Mouse (Mus musculus) forebrain, embryonic 15.5 days (tissue): ENCODE measurements around the gene Rmnd1. TPM values are rescaled to one million over a fixed set of nuclear protein-coding genes. Genes with fewer than 3 reads are reported as not detected.

Experiments used
- ATAC-seq: fragments of 200-750 bp; cut with Nextera tagmentation; replicated peaks from 2 replicates; pipeline ENCODE4 v1.8.0; 2017; ENCODE audit warnings: mild to moderate bottlenecking, moderate TSS enrichment, moderate library complexity
- H3K27ac ChIP-seq: fragments of 300-500 bp; sonication (generic); replicated peaks from 2 replicates; pipeline ENCODE4 v1.5.1; 2015; ENCODE audit warnings: mild to moderate bottlenecking, inconsistent platforms
- H3K27me3 ChIP-seq: fragments of 300-500 bp; sonication (generic); 2 replicates; pipeline ENCODE4 v1.6.1; 2015; ENCODE audit warnings: inconsistent platforms
- H3K36me3 ChIP-seq: fragments of 300-500 bp; sonication (generic); 2 replicates; pipeline ENCODE4 v1.6.1; 2015; ENCODE audit warnings: mild to moderate bottlenecking, inconsistent platforms
- H3K4me1 ChIP-seq: fragments of 300-500 bp; sonication (generic); 2 replicates; pipeline ENCODE4 v1.6.1; 2015; ENCODE audit warnings: inconsistent platforms
- H3K4me2 ChIP-seq: fragments of 300-500 bp; sonication (generic); replicated peaks from 2 replicates; pipeline ENCODE4 v1.6.1; 2015; ENCODE audit warnings: mild to moderate bottlenecking, inconsistent platforms
- H3K4me3 ChIP-seq: fragments of 300-500 bp; sonication (generic); 2 replicates; pipeline ENCODE4 v1.5.1; 2015; ENCODE audit warnings: mild to moderate bottlenecking, inconsistent platforms
- H3K9ac ChIP-seq: fragments of 300-500 bp; sonication (generic); replicated peaks from 2 replicates; pipeline ENCODE4 v1.6.1; 2015; ENCODE audit warnings: mild to moderate bottlenecking, inconsistent platforms
- H3K9me3 ChIP-seq: fragments of 300-500 bp; sonication (generic); 2 replicates; pipeline ENCODE4 v1.6.1; 2016; ENCODE audit warnings: inconsistent platforms
- WGBS: fragments of 180-500 bp; shearing (Covaris S2); methylation state at CpG from one replicate; pipeline ENCODE4 v1.1.7; 2015; ENCODE audit warnings: mixed read lengths; 5-methylcytosine and 5-hydroxymethylcytosine counted together
- polyA plus RNA-seq: library from polyadenylated mRNA; unstranded; fragments of >200 nt; fragmentation: Nextera tagmentation; extraction: Ambion mirVana; gene quantifications from 2 replicates; pipeline ENCODE4 v1.2.1, GENCODE M21; 2015

Rmnd1 gene
- polyA plus RNA-seq, 1 experiment from 2014 or later = 59.2 TPM

DNA sequence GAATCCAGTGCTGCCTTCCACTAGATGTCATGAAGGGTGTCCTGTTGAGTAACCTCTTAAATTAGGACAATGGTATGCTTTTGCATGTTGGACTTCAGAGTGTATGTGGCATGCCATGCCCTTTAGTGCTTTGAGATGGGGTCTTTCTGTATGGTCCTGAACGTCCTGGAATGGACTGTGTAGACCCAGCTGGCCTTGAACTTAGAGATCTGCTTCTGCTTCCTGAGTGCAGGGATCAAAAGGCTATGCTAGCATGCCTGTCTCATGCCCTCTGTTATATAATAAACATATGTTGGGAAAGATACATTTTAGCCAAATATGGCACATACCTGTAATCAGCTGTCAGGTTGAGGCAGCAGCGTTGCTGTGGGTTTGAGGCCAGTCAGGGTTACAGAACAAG, 41.6 kb downstream of the Rmnd1 start:
- Histone ChIP-seq H3K9me3 (no peaks in the 10 kb centered on the region), H3K27me3 (no peaks in the 10 kb centered on the region), H3K4me1 (peaks cover 44% of the 10 kb centered on the region), H3K4me2 (no peak overlapping the region), H3K4me3 (no peak overlapping the region), H3K27ac (no peak overlapping the region), H3K9ac (no peak overlapping the region), H3K36me3 (no peaks in the 10 kb centered on the region)
- WGBS = 67% methylated on average over 2 of the region's 2 CpGs
- no peak for ATAC-seq

- H3K27me3 ChIP-seq = no peaks in the 10 kb centered on the region
- no peak for ATAC-seq
- no peak overlapping the region for H3K27ac ChIP-seq
- WGBS = 57% methylated on average over 5 of the region's 5 CpGs
- H3K4me1 ChIP-seq = peaks cover 44% of the 10 kb centered on the region
- no peaks in the 10 kb centered on the region for H3K36me3 ChIP-seq
- H3K9ac ChIP-seq = peak overlapping the region; percentile 99
- H3K9me3 ChIP-seq = no peaks in the 10 kb centered on the region
- H3K4me3 ChIP-seq = peak overlapping the region; percentile 99
- peak overlapping the region; percentile 69 for H3K4me2 ChIP-seq
These were observed 42.6 kb downstream of the Rmnd1 start for GRCm38 (mm10) chr10:4389461-4390112.

GRCm38 (mm10) chr10:4389036-4389435, 43.2 kb downstream of the Rmnd1 start:
- H3K4me1 ChIP-seq = peaks cover 44% of the 10 kb centered on the region
- H3K9me3 ChIP-seq = no peaks in the 10 kb centered on the region
- WGBS = 20% methylated on average over 10 of the region's 10 CpGs
- no peaks in the 10 kb centered on the region for H3K36me3 ChIP-seq
- H3K4me3 ChIP-seq = peak overlapping the region; percentile 99
- no peak overlapping the region for H3K27ac ChIP-seq
- ATAC-seq = no peak
- no peaks in the 10 kb centered on the region for H3K27me3 ChIP-seq
- H3K9ac ChIP-seq = peak overlapping the region; percentile 99
- peak overlapping the region; percentile 69 for H3K4me2 ChIP-seq

- Histone ChIP-seq H3K4me1 (peaks cover 44% of the 10 kb centered on the region), H3K36me3 (no peaks in the 10 kb centered on the region), H3K4me3 (peak overlapping the region; percentile 99), H3K27me3 (no peaks in the 10 kb centered on the region), H3K4me2 (peak overlapping the region; percentile 69), H3K27ac (peak overlapping the region; percentile 100), H3K9ac (peak overlapping the region; percentile 99), H3K9me3 (no peaks in the 10 kb centered on the region)
- no peak for ATAC-seq
- WGBS = under 1% methylated on average over 19 of the region's 19 CpGs
These were observed 43.8 kb downstream of the Rmnd1 start for GRCm38 (mm10) chr10:4388384-4388745.

- under 1% methylated on average over 64 of the region's 87 CpGs for WGBS
- Histone ChIP-seq H3K4me1 (peaks cover 44% of the 10 kb centered on the region), H3K4me2 (peak within 1 kb of the TSS; percentile 69), H3K4me3 (peak within 1 kb of the TSS; percentile 99), H3K9me3 (no peaks in the 10 kb centered on the region), H3K9ac (peak within 1 kb of the TSS; percentile 99), H3K27ac (peak within 1 kb of the TSS; percentile 100), H3K27me3 (no peaks in the 10 kb centered on the region), H3K36me3 (no peaks in the 10 kb centered on the region)
- peak; percentile 14 for ATAC-seq
These were observed 44.3 kb downstream of the Rmnd1 start, which contains the start of gene Zbtb2 for GRCm38 (mm10) chr10:4387701-4388383. TSS of gene Zbtb2 (minus strand) at chr10:4388108.

GRCm38 (mm10) chr10:4386609-4387591, 45.3 kb downstream of the Rmnd1 start:
- peak; percentile 91 for ATAC-seq
- peak overlapping the region; percentile 99 for H3K9ac ChIP-seq
- WGBS = under 1% methylated on average over 78 of the region's 133 CpGs
- peaks cover 39% of the 10 kb centered on the region for H3K4me1 ChIP-seq
- no peaks in the 10 kb centered on the region for H3K36me3 ChIP-seq
- H3K4me2 ChIP-seq = peak overlapping the region; percentile 69
- H3K9me3 ChIP-seq = no peaks in the 10 kb centered on the region
- H3K27ac ChIP-seq = peak overlapping the region; percentile 100
- no peaks in the 10 kb centered on the region for H3K27me3 ChIP-seq
- peak overlapping the region; percentile 99 for H3K4me3 ChIP-seq

DNA sequence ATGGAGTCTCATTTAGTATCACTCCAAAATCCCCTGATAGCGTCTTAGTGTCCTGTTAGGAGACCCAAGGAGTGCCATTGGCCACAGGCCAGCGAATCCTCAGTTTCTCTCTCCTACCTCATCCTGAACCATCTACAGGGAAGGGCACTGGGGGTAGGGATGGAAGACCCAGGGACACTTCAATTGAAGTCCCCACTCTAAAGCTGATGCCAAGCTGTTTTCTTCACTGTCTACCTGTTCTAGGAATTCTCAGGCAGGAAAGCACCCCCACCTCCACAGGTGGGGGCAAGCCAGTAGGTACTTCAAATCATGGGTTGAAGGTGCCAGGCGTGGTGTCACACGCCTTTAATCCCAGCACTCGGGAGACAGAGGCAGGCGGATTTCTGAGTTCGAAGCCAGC, 47.9 kb downstream of the Rmnd1 start:
- Histone ChIP-seq H3K9ac (no peak overlapping the region), H3K4me1 (peaks cover 12% of the 10 kb centered on the region), H3K4me3 (no peak overlapping the region), H3K27ac (no peak overlapping the region), H3K9me3 (no peaks in the 10 kb centered on the region), H3K4me2 (no peak overlapping the region), H3K36me3 (no peaks in the 10 kb centered on the region), H3K27me3 (no peaks in the 10 kb centered on the region)
- no peak for ATAC-seq
- 94% methylated on average over 7 of the region's 7 CpGs for WGBS

DNA sequence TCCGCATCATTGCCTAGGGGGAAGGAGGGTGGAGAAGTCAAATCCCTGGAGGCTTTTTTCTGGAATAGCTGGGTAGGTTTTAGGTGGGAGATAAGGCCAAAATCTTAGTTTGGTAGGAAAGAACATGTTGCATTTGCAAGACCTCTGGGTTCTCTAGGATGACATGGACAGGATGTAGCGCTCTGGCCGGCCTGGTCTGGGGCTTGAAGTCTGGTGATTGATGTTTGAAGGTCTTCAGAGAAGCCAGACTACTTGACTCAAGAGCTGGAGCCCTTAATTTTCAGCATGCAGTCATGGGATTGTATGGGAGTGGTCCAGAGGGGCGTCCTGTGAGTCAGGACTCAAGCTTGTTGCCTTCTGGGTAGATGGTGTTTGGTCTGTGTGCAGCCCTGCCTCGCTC, 51.4 kb downstream of the Rmnd1 start:
- Histone ChIP-seq H3K4me1 (0 out of 2 replicates have a peak, but pooled peaks cover 2% of the 10 kb centered on the region), H3K4me2 (no peak overlapping the region), H3K27me3 (no peaks in the 10 kb centered on the region), H3K27ac (no peak overlapping the region), H3K9ac (no peak overlapping the region), H3K36me3 (no peaks in the 10 kb centered on the region), H3K4me3 (no peak overlapping the region), H3K9me3 (no peaks in the 10 kb centered on the region)
- no peak for ATAC-seq
- 94% methylated on average over 5 of the region's 5 CpGs for WGBS

DNA sequence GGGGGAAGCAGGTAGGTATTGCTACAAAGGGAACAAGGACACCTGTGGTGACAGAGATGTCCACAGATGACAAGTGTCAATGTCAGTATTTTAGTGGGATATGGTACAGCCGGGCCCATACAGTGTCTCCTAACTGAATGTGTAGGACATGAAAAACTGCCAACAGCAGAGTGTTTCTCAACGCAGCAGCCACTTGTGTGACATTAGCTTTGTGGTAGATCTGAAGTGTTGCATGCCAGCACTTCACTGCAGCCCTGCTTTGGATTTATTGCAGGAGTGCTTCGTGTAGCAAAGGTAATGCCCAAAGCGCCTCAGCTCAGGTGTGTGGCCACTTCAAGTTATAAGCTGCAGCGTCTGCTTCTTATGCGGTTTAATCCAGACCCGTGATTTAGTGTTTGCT, 55.3 kb downstream of the Rmnd1 start:
- 92% methylated on average over 7 of the region's 7 CpGs for WGBS
- no peak overlapping the region for H3K9ac ChIP-seq
- no peak for ATAC-seq

DNA sequence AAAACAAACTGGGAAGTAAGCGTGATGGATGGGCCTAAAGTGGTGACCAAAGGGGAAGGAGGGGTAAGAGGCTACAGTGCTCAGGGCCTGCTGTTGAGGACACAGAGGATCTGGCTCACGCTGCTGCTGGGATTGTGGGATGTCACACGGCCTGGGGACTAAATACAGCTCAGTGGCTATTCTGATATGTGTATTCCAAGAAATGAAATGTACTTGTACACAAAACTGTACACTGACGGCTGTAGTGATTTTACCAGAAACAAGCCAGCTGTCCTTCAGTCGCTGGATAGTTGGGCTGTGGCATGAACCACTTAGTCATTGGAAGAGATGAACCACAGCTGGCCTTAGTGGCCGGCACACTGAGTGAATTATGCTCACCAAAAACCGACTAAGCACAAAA, 55.7 kb downstream of the Rmnd1 start:
- Histone ChIP-seq H3K4me1 (no peaks in the 10 kb centered on the region), H3K4me3 (no peak overlapping the region)
- 81% methylated on average over 7 of the region's 7 CpGs for WGBS

More for the DNA sequence above, 55.3 kb downstream of the Rmnd1 start:
- Histone ChIP-seq H3K4me3 (no peak overlapping the region), H3K36me3 (no peaks in the 10 kb centered on the region), H3K27me3 (no peaks in the 10 kb centered on the region), H3K4me2 (no peak overlapping the region), H3K4me1 (no peaks in the 10 kb centered on the region), H3K27ac (no peak overlapping the region), H3K9me3 (no peaks in the 10 kb centered on the region)

GRCm38 (mm10) chr10:4375267-4375666, 56.9 kb downstream of the Rmnd1 start:
- Histone ChIP-seq H3K36me3 (no peaks in the 10 kb centered on the region), H3K27me3 (no peaks in the 10 kb centered on the region), H3K4me2 (no peak overlapping the region), H3K9ac (no peak overlapping the region), H3K27ac (no peak overlapping the region), H3K9me3 (no peaks in the 10 kb centered on the region), H3K4me3 (no peak overlapping the region), H3K4me1 (no peaks in the 10 kb centered on the region)
- no peak for ATAC-seq
- 29% methylated on average over 7 of the region's 7 CpGs for WGBS

More for the DNA sequence above, 55.7 kb downstream of the Rmnd1 start:
- no peaks in the 10 kb centered on the region for H3K27me3 ChIP-seq
- H3K4me2 ChIP-seq = no peak overlapping the region
- no peak overlapping the region for H3K9ac ChIP-seq
- H3K9me3 ChIP-seq = no peaks in the 10 kb centered on the region
- H3K27ac ChIP-seq = no peak overlapping the region
- ATAC-seq = no peak
- H3K36me3 ChIP-seq = no peaks in the 10 kb centered on the region

DNA sequence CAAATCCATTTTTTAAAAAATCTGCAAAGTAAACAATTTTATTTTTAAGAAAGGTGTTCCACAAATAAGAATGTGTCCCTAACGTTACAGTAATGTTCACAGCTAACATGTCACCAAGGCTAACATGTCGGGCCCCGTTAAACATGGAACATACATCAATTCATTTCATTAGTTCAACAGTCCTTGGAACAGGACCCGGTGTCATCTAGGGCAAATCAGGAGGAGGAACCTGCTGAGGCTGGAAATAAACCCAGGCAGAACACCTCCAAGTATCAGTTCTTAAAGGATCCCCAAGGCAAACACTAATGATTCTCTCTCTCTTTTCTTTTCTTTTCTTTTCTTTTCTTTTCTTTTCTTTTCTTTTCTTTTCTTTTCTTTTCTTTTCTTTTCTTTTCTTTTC, 57.5 kb downstream of the Rmnd1 start:
- Histone ChIP-seq H3K27ac (no peak overlapping the region), H3K9me3 (no peaks in the 10 kb centered on the region), H3K4me3 (no peak overlapping the region), H3K27me3 (no peaks in the 10 kb centered on the region), H3K36me3 (no peaks in the 10 kb centered on the region), H3K4me1 (no peaks in the 10 kb centered on the region), H3K9ac (no peak overlapping the region), H3K4me2 (no peak overlapping the region)
- WGBS = 89% methylated on average over 4 of the region's 4 CpGs
- no peak for ATAC-seq
